Mouse (Mus musculus): ENCODE measurements around the gene Gm28729.

DNA sequence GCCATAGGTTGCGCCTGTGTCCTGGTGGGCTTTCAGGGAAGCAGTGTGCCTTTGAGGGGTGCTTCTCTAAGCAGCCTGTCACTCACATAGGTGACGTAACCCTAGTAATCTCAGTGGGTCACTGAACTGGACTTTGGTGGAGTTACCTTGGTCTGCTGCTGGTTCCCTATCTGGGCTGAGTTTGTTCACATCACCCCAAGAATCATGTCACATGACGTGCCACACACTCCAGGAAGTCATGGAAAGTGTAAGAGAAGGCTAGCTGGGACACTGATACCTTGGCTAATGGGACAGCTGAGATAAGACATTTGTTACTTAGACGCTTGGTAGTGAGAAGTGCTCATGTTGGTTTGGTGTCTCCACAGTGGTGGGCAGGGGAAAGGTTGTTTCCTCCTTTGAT, 947 bp upstream of the Gm28729 start:
- no peak for TF ChIP-seq POLR2A (IDR thresholded peaks at IDR 0.05; ENCODE audit: low read depth, low read length)
- TF ChIP-seq CTCF (IDR thresholded peaks at IDR 0.05; ENCODE audit: borderline replicate concordance, insufficient read depth, low read length) = no peak
